Mouse (Mus musculus) brain, embryonic 14.5 days (tissue): ENCODE measurements at regions not wholly inside any gene's neighbourhood (a gene's known extent, or its start where the extent isn't known, plus 50 kb on each side); places are given as distances from the start of the nearest gene placed in this dataset.

ENCODE experiments used
- CTCF ChIP-seq: fragments of 200-500 bp; IDR thresholded peaks from 2 replicates; pipeline ENCODE4 v1.5.1; 2012; ENCODE audit warnings: inconsistent platforms, mild to moderate bottlenecking, moderate library complexity, borderline replicate concordance; ENCODE audit not compliant: insufficient read depth, insufficient read length; ENCODE audit errors: extremely low read depth
- POLR2A ChIP-seq: fragments of 200-500 bp; IDR thresholded peaks from 2 replicates; pipeline ENCODE4 v1.6.1; 2012; ENCODE audit warnings: mild to moderate bottlenecking, inconsistent platforms, borderline replicate concordance; ENCODE audit not compliant: poor library complexity, insufficient read depth, insufficient read length, severe bottlenecking; ENCODE audit errors: extremely low read depth

GRCm38 (mm10) chr1:71814141-71814540 lies 161.1 kb upstream of the Fn1 start:
- no peak for TF ChIP-seq CTCF
- TF ChIP-seq POLR2A, result no peak
